Mouse (Mus musculus): Measurements from ENCODE around the gene Il19. TPM values are rescaled to one million over a fixed set of nuclear protein-coding genes. Genes with fewer than 3 reads are reported as not detected.

Il19 gene
- total RNA-seq, 2 experiments from 2014 or later: not detected

DNA sequence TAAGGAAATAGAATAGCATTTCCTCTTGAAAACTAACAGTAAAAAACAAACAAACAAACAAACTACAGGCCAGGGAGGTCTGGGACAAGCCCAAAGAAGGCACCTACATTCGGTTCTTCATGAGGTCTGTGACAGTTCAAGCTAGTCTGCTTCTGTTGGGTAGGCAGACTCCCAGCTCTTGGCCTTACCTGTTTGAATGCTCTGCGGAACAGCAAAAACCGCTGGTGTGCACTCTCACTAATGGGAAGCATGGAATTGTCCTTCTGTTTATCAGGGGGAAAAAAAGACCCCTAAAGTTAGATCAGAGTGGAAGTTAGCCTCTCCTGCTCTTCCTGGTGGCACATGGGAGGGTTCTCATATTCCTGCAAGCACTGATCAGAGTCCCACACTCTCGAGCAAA lies 56.8 kb downstream of the Il19 start:
- no peak for ATAC-seq (replicated peaks; ENCODE audit: low FRiP score, poor library complexity, severe bottlenecking)

Other genes with a start within 250 kb of the Il19 start
- gene Gm29427, start 224.3 kb downstream of the Il19 start, total RNA-seq (2015; ENCODE audit: low replicate concordance): not detected in 2 replicates
- gene Gm29427, start 224.3 kb downstream of the Il19 start, total RNA-seq (2017; ENCODE audit: low replicate concordance): not detected in 2 replicates
- 75.7 and 84.2 TPM in 2 replicates for gene Yod1, start 222.8 kb downstream of the Il19 start, total RNA-seq (2015; ENCODE audit: low replicate concordance)
- gene Yod1, start 222.8 kb downstream of the Il19 start, total RNA-seq (2017; ENCODE audit: low replicate concordance): 86.2 and 95.5 TPM in 2 replicates
- 20.9 and 21.1 TPM in 2 replicates for gene Pfkfb2, start 210.9 kb downstream of the Il19 start, total RNA-seq (2015; ENCODE audit: low replicate concordance)
- 51.3 and 55.4 TPM in 2 replicates for gene Pfkfb2, start 210.9 kb downstream of the Il19 start, total RNA-seq (2017; ENCODE audit: low replicate concordance)
- gene AA986860, start 208.1 kb downstream of the Il19 start, total RNA-seq (2015; ENCODE audit: low replicate concordance): 2.7 and 5.4 TPM in 2 replicates
- gene AA986860, start 208.1 kb downstream of the Il19 start, total RNA-seq (2017; ENCODE audit: low replicate concordance): 1.4 and 2.5 TPM in 2 replicates
- gene Fcamr, start 139.2 kb downstream of the Il19 start, total RNA-seq (2015; ENCODE audit: low replicate concordance): not detected in 2 replicates
- gene Fcamr, start 139.2 kb downstream of the Il19 start, total RNA-seq (2017; ENCODE audit: low replicate concordance): not detected in 2 replicates
- gene Pigr, start 113.4 kb downstream of the Il19 start, total RNA-seq (2015; ENCODE audit: low replicate concordance): not detected in 2 replicates
- gene Pigr, start 113.4 kb downstream of the Il19 start, total RNA-seq (2017; ENCODE audit: low replicate concordance): not detected in 2 replicates
- gene Fcmr, start 74.4 kb downstream of the Il19 start, total RNA-seq (2015; ENCODE audit: low replicate concordance): not detected in 2 replicates
- 0.28 TPM in 1 of 2 replicates, not detected in the other for gene Fcmr, start 74.4 kb downstream of the Il19 start, total RNA-seq (2017; ENCODE audit: low replicate concordance)
- gene Il24, start 52.7 kb downstream of the Il19 start, total RNA-seq (2015; ENCODE audit: low replicate concordance): 2.1 TPM in 1 of 2 replicates, not detected in the other
- not detected in 2 replicates for gene Il24, start 52.7 kb downstream of the Il19 start, total RNA-seq (2017; ENCODE audit: low replicate concordance)
- gene Il20, start 28.7 kb downstream of the Il19 start, total RNA-seq (2015; ENCODE audit: low replicate concordance): not detected in 2 replicates
- not detected in 2 replicates for gene Il20, start 28.7 kb downstream of the Il19 start, total RNA-seq (2017; ENCODE audit: low replicate concordance)
- gene Il10, start 79.7 kb upstream of the Il19 start, total RNA-seq (2015; ENCODE audit: low replicate concordance): not detected in 2 replicates
- gene Il10, start 79.7 kb upstream of the Il19 start, total RNA-seq (2017; ENCODE audit: low replicate concordance): not detected in 2 replicates
- gene Mapkapk2, start 157.7 kb upstream of the Il19 start, total RNA-seq (2015; ENCODE audit: low replicate concordance): 38.0 and 49.5 TPM in 2 replicates
- 26.3 and 33.3 TPM in 2 replicates for gene Mapkapk2, start 157.7 kb upstream of the Il19 start, total RNA-seq (2017; ENCODE audit: low replicate concordance)
- 92.8 and 106 TPM in 2 replicates for gene Dyrk3, start 198.2 kb upstream of the Il19 start, total RNA-seq (2015; ENCODE audit: low replicate concordance)
- 97.3 and 107 TPM in 2 replicates for gene Dyrk3, start 198.2 kb upstream of the Il19 start, total RNA-seq (2017; ENCODE audit: low replicate concordance)
- gene Eif2d, start 213.1 kb upstream of the Il19 start, total RNA-seq (2015; ENCODE audit: low replicate concordance): 10.8 and 13.6 TPM in 2 replicates
- 10.9 and 12.4 TPM in 2 replicates for gene Eif2d, start 213.1 kb upstream of the Il19 start, total RNA-seq (2017; ENCODE audit: low replicate concordance)

Measured in erythroblast, adult 5-6 weeks (primary cell).